Mouse (Mus musculus): Measurements from ENCODE around the gene Lepr. TPM values are rescaled to one million over a fixed set of nuclear protein-coding genes. Genes with fewer than 3 reads are reported as not detected.

Gene Lepr
- total RNA-seq, 1 experiment: 1.3 TPM

DNA sequence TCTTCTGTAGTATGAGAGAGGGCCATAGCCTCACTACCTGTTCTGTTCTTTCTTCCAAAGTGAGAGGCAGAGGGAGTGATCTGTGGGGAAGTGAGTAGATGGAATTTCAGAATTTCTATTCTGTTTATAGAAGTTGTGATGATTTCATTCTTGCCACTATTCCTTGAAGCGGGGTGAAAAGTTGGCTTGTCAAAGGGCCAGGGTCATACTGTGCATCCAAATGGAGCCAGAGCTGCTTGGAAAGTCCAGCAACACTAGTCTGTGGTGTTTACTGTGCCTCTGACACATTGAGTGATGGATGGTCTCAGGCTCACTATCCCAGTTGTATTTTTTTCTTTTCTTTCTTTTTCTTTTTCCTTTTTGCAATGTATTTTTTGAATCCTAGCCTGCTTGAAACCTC lies 17.8 kb upstream of the Lepr start:
- TF ChIP-seq MAFK (IDR thresholded peaks at IDR 0.05; ENCODE audit: insufficient read depth, low read depth, low read length): no peak
- no peaks in the 10 kb centered on the region for H3K4me1 ChIP-seq (ENCODE audit: control insufficient read depth in 2 of 2, insufficient read depth in 2 of 2, low read length in 2 of 2, poor library complexity in 1 of 2)
- in situ Hi-C loops (cut with MboI; ENCODE audit: low sequenced_read_pairs in 2 of 2, unreplicated experiment in 2 of 2): no loop called here

GRCm38 (mm10) chr4:101700892-101701640 lies 16.1 kb upstream of the Lepr start:
- Histone ChIP-seq H3K4me1 (ENCODE audit: control insufficient read depth in 2 of 2, insufficient read depth in 2 of 2, low read length in 2 of 2, poor library complexity in 1 of 2) (no peaks in the 10 kb centered on the region), H3K9ac (ENCODE audit: insufficient read depth, low read depth, low read length, poor library complexity, severe bottlenecking) (no peak overlapping the region), H3K4me3 (ENCODE audit: insufficient read depth in 1 of 2, low read depth in 1 of 2, low read length in 2 of 2, poor library complexity in 1 of 2, severe bottlenecking in 1 of 2) (no peak overlapping the region), H3K36me3 (ENCODE audit: control insufficient read depth, insufficient read depth, low read length, poor library complexity, severe bottlenecking) (no peaks in the 10 kb centered on the region), H3K27ac (ENCODE audit: insufficient read depth, low read depth, low read length, poor library complexity, severe bottlenecking) (no peak overlapping the region), H3K9me3 (ENCODE audit: control insufficient read depth, insufficient read depth, low read depth, low read length) (no peaks in the 10 kb centered on the region)
- in situ Hi-C loops (cut with MboI; ENCODE audit: low sequenced_read_pairs in 2 of 2, unreplicated experiment in 2 of 2): no loop called here
- DNase-seq (ENCODE audit: low read depth, low spot score): no peak
- TF ChIP-seq MAFK (IDR thresholded peaks at IDR 0.05; ENCODE audit: insufficient read depth, low read depth, low read length) (no peak), ZC3H11A (IDR thresholded peaks at IDR 0.05; ENCODE audit: borderline replicate concordance, low read depth, low read length) (no peak), ZNF384 (IDR thresholded peaks at IDR 0.05; ENCODE audit: low read depth, low read length) (no peak), CHD2 (IDR thresholded peaks at IDR 0.05; ENCODE audit: low read depth, low read length) (no peak), HCFC1 (IDR thresholded peaks at IDR 0.05; ENCODE audit: borderline replicate concordance, insufficient read depth, low read length) (no peak)

More for the DNA sequence above, 17.8 kb upstream of the Lepr start:
- Histone ChIP-seq H3K36me3 (ENCODE audit: control insufficient read depth, insufficient read depth, low read length, poor library complexity, severe bottlenecking) (no peaks in the 10 kb centered on the region), H3K27ac (ENCODE audit: insufficient read depth, low read depth, low read length, poor library complexity, severe bottlenecking) (no peak overlapping the region), H3K9ac (ENCODE audit: insufficient read depth, low read depth, low read length, poor library complexity, severe bottlenecking) (no peak overlapping the region), H3K9me3 (ENCODE audit: control insufficient read depth, insufficient read depth, low read depth, low read length) (no peaks in the 10 kb centered on the region), H3K4me3 (ENCODE audit: insufficient read depth in 1 of 2, low read depth in 1 of 2, low read length in 2 of 2, poor library complexity in 1 of 2, severe bottlenecking in 1 of 2) (no peak overlapping the region)
- no peak for DNase-seq (ENCODE audit: low read depth, low spot score)

GRCm38 (mm10) chr4:101705325-101705724 lies 11.9 kb upstream of the Lepr start:
- Histone ChIP-seq H3K9me3 (ENCODE audit: control insufficient read depth, insufficient read depth, low read depth, low read length) (no peaks in the 10 kb centered on the region), H3K4me3 (ENCODE audit: insufficient read depth in 1 of 2, low read depth in 1 of 2, low read length in 2 of 2, poor library complexity in 1 of 2, severe bottlenecking in 1 of 2) (no peak overlapping the region), H3K27ac (ENCODE audit: insufficient read depth, low read depth, low read length, poor library complexity, severe bottlenecking) (no peak overlapping the region), H3K9ac (ENCODE audit: insufficient read depth, low read depth, low read length, poor library complexity, severe bottlenecking) (no peak overlapping the region), H3K36me3 (ENCODE audit: control insufficient read depth, insufficient read depth, low read length, poor library complexity, severe bottlenecking) (no peaks in the 10 kb centered on the region), H3K4me1 (ENCODE audit: control insufficient read depth in 2 of 2, insufficient read depth in 2 of 2, low read length in 2 of 2, poor library complexity in 1 of 2) (no peaks in the 10 kb centered on the region)
- in situ Hi-C loops (cut with MboI; ENCODE audit: low sequenced_read_pairs in 2 of 2, unreplicated experiment in 2 of 2): no loop called here
- DNase-seq (ENCODE audit: low read depth, low spot score): no peak
- TF ChIP-seq ZC3H11A (IDR thresholded peaks at IDR 0.05; ENCODE audit: borderline replicate concordance, low read depth, low read length): no peak
- TF ChIP-seq CHD2 (IDR thresholded peaks at IDR 0.05; ENCODE audit: low read depth, low read length): no peak
- TF ChIP-seq ZNF384 (IDR thresholded peaks at IDR 0.05; ENCODE audit: low read depth, low read length): no peak
- no peak for TF ChIP-seq MAFK (IDR thresholded peaks at IDR 0.05; ENCODE audit: insufficient read depth, low read depth, low read length)
- no peak for TF ChIP-seq HCFC1 (IDR thresholded peaks at IDR 0.05; ENCODE audit: borderline replicate concordance, insufficient read depth, low read length)

DNA sequence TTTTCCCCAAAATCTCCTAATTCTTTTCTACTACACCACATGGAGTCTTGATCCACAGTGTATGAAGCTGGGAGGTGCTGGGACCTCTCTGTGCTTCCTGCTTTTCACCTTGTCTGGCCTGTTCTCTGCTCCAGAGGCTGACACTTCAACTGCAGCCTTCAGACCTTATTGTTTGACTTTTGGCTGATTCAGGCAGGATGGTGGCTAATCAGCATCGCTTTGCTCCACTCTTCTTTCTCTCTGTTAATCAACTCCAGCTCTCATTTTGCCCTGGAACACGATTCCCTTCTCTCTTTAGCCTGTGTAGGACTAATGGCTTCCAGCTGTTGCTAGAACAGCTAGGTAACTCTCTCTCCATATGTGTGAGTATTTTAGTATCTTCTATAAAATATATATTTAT lies 10.0 kb upstream of the Lepr start:
- TF ChIP-seq ZC3H11A (IDR thresholded peaks at IDR 0.05; ENCODE audit: borderline replicate concordance, low read depth, low read length): no peak
- TF ChIP-seq ZNF384 (IDR thresholded peaks at IDR 0.05; ENCODE audit: low read depth, low read length): no peak
- no peak for TF ChIP-seq HCFC1 (IDR thresholded peaks at IDR 0.05; ENCODE audit: borderline replicate concordance, insufficient read depth, low read length)
- TF ChIP-seq MAFK (IDR thresholded peaks at IDR 0.05; ENCODE audit: insufficient read depth, low read depth, low read length): no peak
- no peak for TF ChIP-seq CHD2 (IDR thresholded peaks at IDR 0.05; ENCODE audit: low read depth, low read length)
- Histone ChIP-seq H3K9me3 (ENCODE audit: control insufficient read depth, insufficient read depth, low read depth, low read length) (no peaks in the 10 kb centered on the region), H3K4me3 (ENCODE audit: insufficient read depth in 1 of 2, low read depth in 1 of 2, low read length in 2 of 2, poor library complexity in 1 of 2, severe bottlenecking in 1 of 2) (no peak overlapping the region), H3K4me1 (ENCODE audit: control insufficient read depth in 2 of 2, insufficient read depth in 2 of 2, low read length in 2 of 2, poor library complexity in 1 of 2) (no peaks in the 10 kb centered on the region), H3K27ac (ENCODE audit: insufficient read depth, low read depth, low read length, poor library complexity, severe bottlenecking) (no peak overlapping the region), H3K9ac (ENCODE audit: insufficient read depth, low read depth, low read length, poor library complexity, severe bottlenecking) (no peak overlapping the region), H3K36me3 (ENCODE audit: control insufficient read depth, insufficient read depth, low read length, poor library complexity, severe bottlenecking) (no peaks in the 10 kb centered on the region)
- DNase-seq (ENCODE audit: low read depth, low spot score): no peak
- in situ Hi-C loops (cut with MboI; ENCODE audit: low sequenced_read_pairs in 2 of 2, unreplicated experiment in 2 of 2): no loop called here

DNA sequence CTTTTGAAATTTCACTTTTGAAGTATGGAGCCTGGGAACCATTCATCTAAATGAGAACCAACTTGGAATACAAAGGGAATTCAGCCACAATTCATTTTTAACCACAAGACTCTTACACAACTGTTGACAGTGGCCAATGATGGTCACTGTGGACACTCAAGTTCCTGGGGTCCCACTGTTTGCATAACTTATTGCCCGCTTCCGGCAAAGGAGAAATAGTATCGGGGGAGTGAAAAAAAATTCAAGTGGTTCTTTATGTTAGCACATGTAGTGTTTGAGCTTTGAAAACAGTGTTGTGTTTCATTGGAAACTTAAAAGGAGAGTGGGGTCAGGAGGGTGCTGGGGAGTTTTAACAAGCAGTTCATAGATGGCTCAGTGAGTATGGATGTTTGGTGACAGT lies 9.3 kb upstream of the Lepr start:
- no peak overlapping the region for H3K27ac ChIP-seq (ENCODE audit: insufficient read depth, low read depth, low read length, poor library complexity, severe bottlenecking)
- H3K4me1 ChIP-seq (ENCODE audit: control insufficient read depth in 2 of 2, insufficient read depth in 2 of 2, low read length in 2 of 2, poor library complexity in 1 of 2): no peaks in the 10 kb centered on the region

More for the DNA sequence above, 9.3 kb upstream of the Lepr start:
- Histone ChIP-seq H3K9me3 (ENCODE audit: control insufficient read depth, insufficient read depth, low read depth, low read length) (no peaks in the 10 kb centered on the region), H3K4me3 (ENCODE audit: insufficient read depth in 1 of 2, low read depth in 1 of 2, low read length in 2 of 2, poor library complexity in 1 of 2, severe bottlenecking in 1 of 2) (no peak overlapping the region), H3K9ac (ENCODE audit: insufficient read depth, low read depth, low read length, poor library complexity, severe bottlenecking) (no peak overlapping the region), H3K36me3 (ENCODE audit: control insufficient read depth, insufficient read depth, low read length, poor library complexity, severe bottlenecking) (no peaks in the 10 kb centered on the region)
- TF ChIP-seq ZNF384 (IDR thresholded peaks at IDR 0.05; ENCODE audit: low read depth, low read length) (no peak), HCFC1 (IDR thresholded peaks at IDR 0.05; ENCODE audit: borderline replicate concordance, insufficient read depth, low read length) (no peak), MAFK (IDR thresholded peaks at IDR 0.05; ENCODE audit: insufficient read depth, low read depth, low read length) (no peak), ZC3H11A (IDR thresholded peaks at IDR 0.05; ENCODE audit: borderline replicate concordance, low read depth, low read length) (no peak), CHD2 (IDR thresholded peaks at IDR 0.05; ENCODE audit: low read depth, low read length) (no peak)
- DNase-seq (ENCODE audit: low read depth, low spot score): no peak
- in situ Hi-C loops (cut with MboI; ENCODE audit: low sequenced_read_pairs in 2 of 2, unreplicated experiment in 2 of 2): no loop called here
